Mouse (Mus musculus) adrenal gland, postnatal 4 days (tissue): ENCODE results near the gene Bpi. TPM values are rescaled to one million over a fixed set of nuclear protein-coding genes. Genes with fewer than 3 reads are reported as not detected.

Source experiments
- DNase-seq, 2 experiments: peaks; one replicate each; pipeline ENCODE4 v3.0.0; 2021 to 2022; ENCODE audit warnings: low spot score in 2 of 2, mixed read lengths in 2 of 2
- long read RNA-seq, 2 experiments: library from polyadenylated mRNA; stranded (forward); transcript quantifications; one replicate each; pipeline ENCODE4 v2.0.0; 2021
- total RNA-seq, 2 experiments: library from RNA; stranded (reverse); gene quantifications; 2 replicates each; pipeline ENCODE4 v1.2.3; 2021

Gene Bpi
- total RNA-seq = not detected
- long read RNA-seq, experiment 1 = 0 reads
- long read RNA-seq, experiment 2 = 0 reads

DNA sequence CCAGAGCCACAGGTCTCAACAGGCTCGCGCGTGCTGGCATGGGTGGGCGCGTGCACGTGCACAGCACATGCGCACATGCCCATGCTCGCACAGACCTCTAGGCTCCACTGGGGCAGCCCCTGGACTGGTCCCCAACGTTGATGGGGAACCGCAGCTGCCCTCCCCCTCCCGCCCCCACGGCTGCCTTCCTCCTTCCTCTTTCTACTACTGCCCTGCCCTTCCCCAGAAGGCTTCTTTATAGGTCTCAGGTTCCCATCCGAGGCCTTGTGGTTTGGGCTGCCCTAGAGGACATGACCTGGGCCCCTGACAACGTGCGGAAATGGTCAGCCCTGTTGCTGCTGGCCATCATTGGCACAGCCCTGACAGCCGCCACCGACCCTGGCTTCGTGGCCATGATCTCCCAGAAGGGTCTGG lies at the start of gene Bpi:
TSS of gene Bpi (plus strand) at position 90 of the 414 bp plus-strand sequence.
- DNase-seq = no peak

DNA sequence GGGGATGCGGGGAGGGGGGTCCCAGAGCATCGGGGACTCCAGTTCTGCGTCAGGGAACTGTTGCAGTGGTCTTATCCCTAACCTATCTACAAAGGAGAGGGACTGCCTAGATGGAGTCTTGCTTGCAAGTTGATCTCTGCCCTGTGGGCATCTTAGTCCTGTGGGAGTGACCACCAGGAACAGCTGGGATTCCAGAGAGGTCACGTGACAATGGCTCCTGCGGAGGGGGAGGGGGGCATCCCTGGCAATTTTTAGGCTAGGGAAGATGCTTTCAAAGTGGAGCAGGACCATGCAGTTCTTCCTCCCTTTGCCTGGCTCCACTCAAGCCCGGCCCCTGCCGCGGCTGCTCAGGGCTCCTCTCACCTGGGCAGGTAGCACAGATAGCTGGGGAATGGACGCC lies 48.1 kb upstream of the Bpi start:
- DNase-seq = no peak

DNA sequence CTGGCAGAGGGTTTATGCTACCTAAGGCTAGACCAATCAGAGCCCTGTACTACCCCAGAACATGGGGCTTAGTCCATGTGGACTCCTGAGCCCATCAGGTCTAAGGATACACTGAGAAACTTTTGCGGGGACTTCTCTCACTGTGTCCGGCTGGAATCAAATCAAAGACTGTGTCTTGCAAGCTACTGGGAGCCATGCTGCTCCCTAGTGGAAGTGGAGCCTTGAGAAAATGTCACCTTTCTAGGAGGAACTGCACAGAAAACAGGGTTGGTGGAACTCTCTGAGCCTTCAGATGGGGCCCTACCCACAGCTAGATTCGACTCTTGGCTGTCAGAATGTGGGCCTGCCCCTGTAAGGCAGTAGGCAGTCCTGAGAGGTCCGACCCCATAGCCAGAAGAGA lies 47.4 kb upstream of the Bpi start:
- DNase-seq = no peak

GRCm38 (mm10) chr2:158210958-158211357 lies 46.9 kb upstream of the Bpi start:
- no peak for DNase-seq

- DNase-seq = no peak
Observed at GRCm38 (mm10) chr2:158211764-158212471, 46.0 kb upstream of the Bpi start.

GRCm38 (mm10) chr2:158215283-158216117 lies 42.4 kb upstream of the Bpi start:
- no peak for DNase-seq

GRCm38 (mm10) chr2:158216510-158216909 lies 41.4 kb upstream of the Bpi start:
- no peak for DNase-seq

- DNase-seq = no peak
Observed at GRCm38 (mm10) chr2:158219562-158219961, 38.3 kb upstream of the Bpi start.

- no peak for DNase-seq
Observed at GRCm38 (mm10) chr2:158221446-158222084, 36.3 kb upstream of the Bpi start.

- no peak for DNase-seq
Observed at GRCm38 (mm10) chr2:158222664-158223063, 35.2 kb upstream of the Bpi start.

GRCm38 (mm10) chr2:158223497-158223896 lies 34.4 kb upstream of the Bpi start:
- no peak for DNase-seq

- no peak for DNase-seq
Observed at GRCm38 (mm10) chr2:158225301-158225700, 32.6 kb upstream of the Bpi start.

DNA sequence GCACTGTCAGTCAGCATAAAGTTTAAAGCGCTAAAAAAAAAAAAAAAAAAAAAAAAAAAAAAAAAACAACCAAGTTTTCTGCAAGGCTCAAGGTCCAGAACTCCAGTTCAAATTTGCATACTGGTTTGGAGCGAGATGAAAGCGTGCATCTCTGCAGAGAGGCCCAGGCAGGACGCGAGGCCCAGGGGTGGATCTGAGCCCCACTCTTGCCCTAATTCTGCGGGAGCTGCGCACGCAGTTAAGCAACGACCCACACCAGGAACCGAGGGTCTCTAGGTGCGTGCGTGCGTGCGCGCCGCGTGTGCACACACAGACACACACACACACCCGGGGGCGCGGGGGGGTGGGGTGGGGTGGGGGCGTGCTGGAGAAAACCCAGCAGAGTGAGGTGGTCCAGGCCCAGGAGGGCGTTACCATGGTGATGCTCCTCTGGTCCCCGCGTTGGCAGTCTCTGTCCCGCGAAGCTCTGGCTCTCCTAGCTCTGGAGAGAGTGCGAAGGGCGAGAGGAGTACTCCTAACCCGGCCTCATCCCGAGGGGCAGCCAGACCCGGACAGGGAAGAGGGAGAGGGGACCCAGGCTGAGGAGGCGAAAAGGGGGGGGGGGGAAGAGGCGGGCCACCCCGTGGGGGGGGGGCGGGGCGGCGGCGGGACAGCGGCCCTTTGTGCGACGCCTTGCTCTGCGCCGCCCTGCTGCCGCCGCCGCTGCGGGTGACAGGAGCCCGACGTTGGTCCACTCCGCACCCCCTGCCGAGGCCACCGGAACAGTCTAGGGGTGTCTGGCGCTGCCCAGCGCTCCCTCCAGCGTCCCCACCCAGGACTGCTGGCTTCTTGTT lies 29.0 kb upstream of the Bpi start, which contains the start of gene D630003M21Rik:
TSS of gene D630003M21Rik (minus strand) at position 553 of the 833 bp plus-strand sequence.
- no peak for DNase-seq

DNA sequence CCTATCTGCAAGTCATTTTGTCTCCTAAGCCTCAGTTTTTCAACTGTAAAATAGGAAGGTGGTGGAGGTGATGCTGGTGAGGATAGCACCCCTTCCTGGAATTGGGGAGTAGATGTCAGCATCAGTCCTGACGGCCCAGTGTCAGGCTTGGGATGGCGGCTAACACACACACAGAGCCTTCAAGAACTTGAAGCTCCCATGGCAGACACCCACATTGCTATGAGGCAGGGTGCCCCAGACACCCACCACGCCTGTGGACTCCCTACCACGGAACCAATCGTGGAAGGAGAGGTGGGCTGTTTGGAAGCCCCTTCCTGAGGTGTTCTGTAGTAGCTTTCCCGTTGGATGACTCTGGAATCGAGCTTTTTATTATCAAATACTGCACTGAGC lies 28.4 kb upstream of the Bpi start:
- no peak for DNase-seq

DNA sequence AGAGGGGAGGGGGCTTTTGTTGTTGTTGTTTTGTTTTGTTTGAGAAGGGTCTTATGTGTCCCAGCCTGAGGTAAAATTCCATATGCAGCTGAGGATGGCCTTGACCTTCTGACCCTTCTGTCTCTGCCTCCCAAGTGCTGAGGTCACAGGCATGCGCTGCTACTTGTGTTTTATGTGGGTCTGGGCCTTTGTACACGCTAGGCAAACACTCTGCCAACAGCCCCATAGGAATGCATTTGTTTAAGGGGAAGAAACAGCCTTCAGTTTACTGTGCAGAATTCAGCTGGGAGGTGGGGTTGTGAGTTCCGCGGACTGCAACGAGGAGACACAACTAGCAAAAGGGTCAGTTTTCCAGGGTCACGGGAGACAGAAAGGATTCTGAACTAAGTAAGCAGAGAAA lies 27.3 kb upstream of the Bpi start:
- no peak for DNase-seq

- no peak for DNase-seq
Observed at GRCm38 (mm10) chr2:158231071-158231470, 26.8 kb upstream of the Bpi start.

DNA sequence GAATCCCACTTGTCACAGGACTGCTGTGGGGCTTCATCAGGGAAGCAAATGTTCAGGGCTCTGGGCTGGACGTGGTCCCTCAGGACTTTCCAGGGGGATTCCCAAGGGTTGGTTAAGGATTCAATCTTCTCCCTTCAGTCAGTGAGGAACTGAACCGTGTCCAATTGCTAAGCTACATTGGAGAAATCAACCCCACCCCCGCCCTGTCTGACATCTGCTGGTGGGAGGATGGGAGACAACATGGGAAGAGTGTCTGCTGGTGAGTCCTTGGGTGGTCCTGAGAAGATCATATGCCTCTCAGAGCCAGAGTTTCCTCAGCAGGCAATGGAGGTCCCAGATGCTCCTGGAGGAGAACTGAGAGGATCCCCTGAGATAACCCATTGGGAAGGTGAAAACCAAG lies 25.5 kb upstream of the Bpi start:
- DNase-seq = no peak

- no peak for DNase-seq
Observed at GRCm38 (mm10) chr2:158233106-158233505, 24.8 kb upstream of the Bpi start.

DNA sequence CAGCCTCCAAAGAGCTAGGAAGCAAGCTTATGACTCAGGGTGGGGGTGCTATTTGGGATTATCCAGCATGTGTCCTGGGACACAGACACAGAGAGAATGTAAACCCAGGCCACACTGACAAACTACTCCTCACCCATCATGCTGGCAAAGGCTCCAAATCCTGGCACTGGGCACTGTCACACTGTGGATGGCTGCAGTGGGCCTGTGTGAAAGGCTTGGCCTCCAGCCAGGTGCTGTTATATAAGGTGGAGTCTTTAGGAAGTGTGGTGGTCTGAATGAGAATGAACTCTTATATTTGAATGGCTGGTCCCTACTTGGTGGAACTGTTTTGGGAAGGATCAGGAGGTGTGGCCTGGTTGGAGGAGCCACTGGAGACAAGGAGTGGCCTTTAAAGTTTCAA lies 21.2 kb upstream of the Bpi start:
- DNase-seq = no peak

- no peak for DNase-seq
Observed at GRCm38 (mm10) chr2:158238101-158238500, 19.8 kb upstream of the Bpi start.

DNA sequence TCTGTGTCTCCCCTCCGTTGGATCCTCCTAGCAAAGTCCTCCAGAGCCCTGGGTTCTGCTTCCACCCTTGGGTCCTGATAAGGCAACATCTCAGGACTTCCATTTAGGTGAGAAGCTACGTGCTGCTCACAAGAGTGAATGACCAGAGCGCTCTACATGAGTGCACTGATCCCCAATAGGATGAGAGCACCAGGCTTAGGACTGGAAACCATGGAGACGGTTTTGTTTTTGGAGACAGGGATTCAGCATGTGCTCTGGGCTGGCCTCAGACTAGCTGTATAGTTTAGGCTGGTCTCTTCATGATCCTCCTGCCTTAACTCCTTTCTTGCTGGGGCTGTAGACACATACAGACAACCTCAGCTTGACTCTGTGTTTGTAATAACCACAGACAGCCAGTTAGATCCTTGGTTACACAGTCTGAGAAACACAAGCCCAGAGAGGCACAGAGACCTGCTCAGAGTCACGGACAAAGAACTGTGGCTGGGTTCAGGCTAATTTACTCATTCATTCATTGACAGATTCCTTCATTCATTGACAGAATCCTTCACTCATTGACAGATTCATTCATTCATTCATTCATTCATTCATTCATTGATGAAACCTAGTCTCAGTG lies 16.7 kb upstream of the Bpi start:
- DNase-seq = no peak
